Mouse (Mus musculus): Measurements from ENCODE around the gene Iqsec2. TPM values are rescaled to one million over a fixed set of nuclear protein-coding genes. Genes with fewer than 3 reads are reported as not detected.

Gene Iqsec2
- 3.3 and 3.8 TPM in 2 replicates for polyA plus RNA-seq (2015; fragmentation: Nextera tagmentation; extraction: Ambion mirVana)

DNA sequence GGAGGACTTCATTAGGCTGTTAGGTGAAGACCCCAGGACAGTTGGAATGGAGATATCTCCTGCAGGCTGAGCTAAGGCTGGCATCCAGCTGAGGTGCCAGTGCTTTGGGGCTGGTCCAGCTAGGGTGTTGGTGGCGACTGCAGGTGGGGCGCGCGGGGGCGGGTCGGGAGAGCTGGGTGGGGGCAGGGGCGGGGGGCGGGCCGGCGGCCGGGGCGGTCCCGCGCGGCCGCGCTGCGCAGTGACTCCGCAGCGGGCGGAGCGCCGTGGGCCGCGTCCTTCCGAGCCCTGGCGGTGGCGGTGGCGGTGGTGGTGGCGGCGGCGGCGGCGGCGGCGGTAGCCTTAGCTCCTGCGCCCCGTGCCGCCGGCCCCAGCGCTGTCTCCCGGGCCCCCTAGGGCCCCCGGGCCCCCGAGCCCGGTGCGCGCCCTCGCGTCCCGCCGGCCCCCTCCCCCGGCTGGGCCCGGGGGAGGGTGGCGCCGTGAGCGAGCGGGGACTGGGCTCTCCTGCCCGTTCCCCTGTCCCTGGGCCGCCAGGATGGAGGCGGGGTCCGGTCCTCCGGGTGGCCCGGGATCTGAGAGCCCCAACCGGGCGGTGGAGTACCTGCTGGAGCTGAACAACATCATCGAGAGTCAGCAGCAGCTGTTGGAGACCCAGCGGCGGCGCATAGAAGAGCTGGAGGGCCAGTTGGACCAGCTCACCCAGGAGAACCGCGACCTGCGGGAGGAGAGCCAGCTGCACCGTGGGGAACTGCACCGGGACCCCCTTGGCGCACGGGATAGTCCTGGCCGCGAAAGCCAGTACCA, at the start of gene Iqsec2:
Iqsec2 (plus strand) TSS at position 328 of the 801 bp plus-strand sequence.
- Histone ChIP-seq H3K9ac (ENCODE audit: low read length) (peak within 1 kb of the TSS; percentile 76), H3K4me2 (ENCODE audit: low read depth, low read length) (peak within 1 kb of the TSS; percentile 76), H3K9me3 (replicated peaks; ENCODE audit: control insufficient read depth, low read length) (no peaks in the 10 kb centered on the region), H3K4me1 (ENCODE audit: control insufficient read depth, insufficient read depth, low read length) (peaks cover 6% of the 10 kb centered on the region; the same call in 1 of the 2 replicates), H3K27ac (ENCODE audit: low read length) (no peak within 1 kb of the TSS), H3K4me3 (replicated peaks; ENCODE audit: low read length) (peak within 1 kb of the TSS; percentile 66), H3K36me3 (ENCODE audit: control insufficient read depth, insufficient read depth, low read length) (no peaks in the 10 kb centered on the region), H3K27me3 (ENCODE audit: control insufficient read depth, insufficient read depth, low read length) (peaks cover 30% of the 10 kb centered on the region; the same call in 1 of the 2 replicates)
- ATAC-seq (ENCODE audit: insufficient read depth, low FRiP score), result peak; percentile 79
- 8% methylated on average over 32 of the region's 78 CpGs for WGBS

DNA sequence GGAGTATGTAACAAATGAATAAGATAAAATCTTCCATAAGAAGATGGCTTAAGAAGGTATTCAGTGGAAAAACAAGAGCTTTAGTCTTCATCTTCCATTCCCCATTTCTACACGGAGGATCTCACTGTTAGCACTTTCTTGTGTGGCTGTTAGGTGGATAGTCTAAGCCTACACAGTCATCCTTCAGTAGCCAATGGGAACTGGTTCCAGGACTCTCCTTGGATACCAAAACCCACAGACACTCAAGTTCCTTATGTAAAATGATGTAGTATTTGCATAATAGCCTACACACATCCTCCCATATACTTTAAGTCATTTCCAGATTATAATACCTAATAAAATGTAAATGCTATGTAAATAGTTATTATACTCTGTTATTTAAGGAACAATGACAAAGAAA, 46.5 kb upstream of the Iqsec2 start:
- Histone ChIP-seq H3K27me3 (ENCODE audit: control insufficient read depth, insufficient read depth, low read length) (peaks cover under 1% of the 10 kb centered on the region; the same call in 1 of the 2 replicates), H3K4me2 (ENCODE audit: low read depth, low read length) (no peak overlapping the region), H3K27ac (ENCODE audit: low read length) (no peak overlapping the region), H3K9me3 (replicated peaks; ENCODE audit: control insufficient read depth, low read length) (no peaks in the 10 kb centered on the region), H3K36me3 (ENCODE audit: control insufficient read depth, insufficient read depth, low read length) (no peaks in the 10 kb centered on the region), H3K4me1 (ENCODE audit: control insufficient read depth, insufficient read depth, low read length) (no peaks in the 10 kb centered on the region), H3K4me3 (replicated peaks; ENCODE audit: low read length) (no peak overlapping the region), H3K9ac (ENCODE audit: low read length) (no peak overlapping the region)
- WGBS, result 40% methylated on average over 1 of the region's 1 CpGs
- ATAC-seq (ENCODE audit: insufficient read depth, low FRiP score), result no peak

DNA sequence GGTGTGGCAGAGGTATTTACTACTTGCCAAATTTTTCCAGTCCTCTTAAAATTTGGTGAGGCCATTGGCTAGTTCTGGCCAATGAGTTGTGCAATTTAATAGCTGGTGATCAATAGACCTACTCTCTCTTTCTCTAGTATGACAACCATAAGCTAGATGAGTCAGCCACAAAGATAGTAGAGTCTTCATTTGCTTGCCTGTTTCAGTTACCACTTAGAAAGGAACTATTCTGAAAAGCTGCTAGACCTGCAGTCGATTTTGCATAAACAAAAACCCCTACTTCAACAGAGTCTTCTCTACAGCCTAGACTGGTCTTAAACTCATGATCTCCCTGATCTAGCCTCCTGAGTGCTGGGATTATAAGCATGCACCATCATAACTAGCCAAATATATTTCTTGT, 22.4 kb upstream of the Iqsec2 start:
- WGBS, result 67% methylated on average over 1 of the region's 1 CpGs
- no peaks in the 10 kb centered on the region for H3K36me3 ChIP-seq (ENCODE audit: control insufficient read depth, insufficient read depth, low read length)
- H3K9ac ChIP-seq (ENCODE audit: low read length), result no peak overlapping the region
- ATAC-seq (ENCODE audit: insufficient read depth, low FRiP score), result no peak
- H3K27ac ChIP-seq (ENCODE audit: low read length), result no peak overlapping the region
- no peaks in the 10 kb centered on the region for H3K9me3 ChIP-seq (replicated peaks; ENCODE audit: control insufficient read depth, low read length)
- H3K4me3 ChIP-seq (replicated peaks; ENCODE audit: low read length), result no peak overlapping the region
- H3K4me2 ChIP-seq (ENCODE audit: low read depth, low read length), result no peak overlapping the region
- peaks cover 28% of the 10 kb centered on the region; the same call in 1 of the 2 replicates for H3K27me3 ChIP-seq (ENCODE audit: control insufficient read depth, insufficient read depth, low read length)
- no peaks in the 10 kb centered on the region for H3K4me1 ChIP-seq (ENCODE audit: control insufficient read depth, insufficient read depth, low read length)

DNA sequence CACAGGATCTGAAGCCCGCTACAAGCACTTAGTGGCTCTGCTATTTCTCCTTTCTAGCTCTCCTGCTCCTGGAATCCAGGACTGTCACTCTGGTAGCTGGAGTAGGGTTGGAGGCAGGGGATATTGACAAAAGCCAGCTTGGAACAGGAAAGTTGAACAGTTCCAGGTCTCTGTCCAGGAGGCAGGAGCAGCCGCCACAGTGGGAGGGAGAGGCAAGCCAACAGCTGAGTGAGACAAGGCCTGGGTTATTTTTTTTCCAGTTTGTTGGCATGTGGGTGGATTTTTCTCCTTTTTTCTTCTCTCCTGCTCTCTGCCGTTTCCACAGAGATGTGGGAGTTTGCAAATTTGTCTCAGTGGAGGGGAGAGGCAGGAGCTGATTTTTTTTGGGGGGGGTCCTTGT, 13.3 kb upstream of the Iqsec2 start:
- Histone ChIP-seq H3K36me3 (ENCODE audit: control insufficient read depth, insufficient read depth, low read length) (no peaks in the 10 kb centered on the region), H3K9ac (ENCODE audit: low read length) (no peak overlapping the region), H3K4me2 (ENCODE audit: low read depth, low read length) (no peak overlapping the region), H3K4me1 (ENCODE audit: control insufficient read depth, insufficient read depth, low read length) (no peaks in the 10 kb centered on the region), H3K9me3 (replicated peaks; ENCODE audit: control insufficient read depth, low read length) (no peaks in the 10 kb centered on the region), H3K4me3 (replicated peaks; ENCODE audit: low read length) (no peak overlapping the region), H3K27me3 (ENCODE audit: control insufficient read depth, insufficient read depth, low read length) (peaks cover 22% of the 10 kb centered on the region; the same call in 1 of the 2 replicates), H3K27ac (ENCODE audit: low read length) (no peak overlapping the region)
- no peak for ATAC-seq (ENCODE audit: insufficient read depth, low FRiP score)
- WGBS, result 53% methylated on average over 3 of the region's 3 CpGs

DNA sequence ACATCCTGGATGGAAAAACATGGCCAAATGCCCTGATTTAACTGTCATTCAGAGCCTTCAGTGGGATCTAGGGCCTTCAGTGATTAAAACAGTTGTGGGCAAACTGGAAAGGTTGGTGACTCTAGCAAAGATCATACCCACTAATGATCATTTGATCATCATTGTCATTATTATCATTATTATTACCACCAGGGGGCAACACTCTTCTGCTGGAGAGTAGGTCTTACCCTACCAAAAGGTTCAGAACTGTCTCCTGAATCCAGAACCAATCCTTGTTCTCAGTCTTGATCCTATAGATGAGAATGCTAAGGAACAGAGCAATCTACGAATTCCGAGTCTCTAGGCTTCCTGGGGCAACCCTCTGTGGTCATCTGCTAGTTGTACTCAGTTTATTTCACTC, 12.0 kb upstream of the Iqsec2 start:
- H3K36me3 ChIP-seq (ENCODE audit: control insufficient read depth, insufficient read depth, low read length), result no peaks in the 10 kb centered on the region
- H3K9me3 ChIP-seq (replicated peaks; ENCODE audit: control insufficient read depth, low read length), result no peaks in the 10 kb centered on the region
- H3K27ac ChIP-seq (ENCODE audit: low read length), result no peak overlapping the region
- no peak overlapping the region for H3K4me2 ChIP-seq (ENCODE audit: low read depth, low read length)
- H3K9ac ChIP-seq (ENCODE audit: low read length), result no peak overlapping the region
- WGBS, result 84% methylated on average over 2 of the region's 2 CpGs
- peaks cover 30% of the 10 kb centered on the region; the same call in 1 of the 2 replicates for H3K27me3 ChIP-seq (ENCODE audit: control insufficient read depth, insufficient read depth, low read length)
- ATAC-seq (ENCODE audit: insufficient read depth, low FRiP score), result no peak
- H3K4me1 ChIP-seq (ENCODE audit: control insufficient read depth, insufficient read depth, low read length), result no peaks in the 10 kb centered on the region
- H3K4me3 ChIP-seq (replicated peaks; ENCODE audit: low read length), result no peak overlapping the region

DNA sequence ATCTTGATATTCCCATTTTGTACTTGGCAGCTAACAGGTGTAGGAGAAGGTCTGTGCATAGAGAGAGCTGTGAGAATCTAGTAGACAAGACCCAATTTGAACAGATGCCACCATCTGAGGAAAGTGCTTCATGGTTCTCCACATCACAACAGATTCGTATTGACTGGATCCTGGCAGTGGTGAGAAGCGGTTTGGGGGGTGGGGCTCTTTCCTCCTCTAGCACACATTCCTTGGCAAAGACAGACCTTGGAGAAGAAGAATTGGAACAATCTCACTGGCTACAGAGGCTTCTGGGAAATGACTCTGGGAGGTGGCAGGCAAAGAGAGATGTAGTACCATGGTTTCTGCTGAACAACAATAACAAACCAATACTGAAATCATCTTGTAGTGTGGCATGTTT, 8.9 kb upstream of the Iqsec2 start:
- Histone ChIP-seq H3K9ac (ENCODE audit: low read length) (no peak overlapping the region), H3K4me3 (replicated peaks; ENCODE audit: low read length) (no peak overlapping the region), H3K4me2 (ENCODE audit: low read depth, low read length) (no peak overlapping the region), H3K9me3 (replicated peaks; ENCODE audit: control insufficient read depth, low read length) (no peaks in the 10 kb centered on the region), H3K4me1 (ENCODE audit: control insufficient read depth, insufficient read depth, low read length) (no peaks in the 10 kb centered on the region), H3K27me3 (ENCODE audit: control insufficient read depth, insufficient read depth, low read length) (peaks cover 33% of the 10 kb centered on the region; the same call in 1 of the 2 replicates), H3K27ac (ENCODE audit: low read length) (no peak overlapping the region), H3K36me3 (ENCODE audit: control insufficient read depth, insufficient read depth, low read length) (no peaks in the 10 kb centered on the region)
- ATAC-seq (ENCODE audit: insufficient read depth, low FRiP score), result no peak
- 54% methylated on average over 2 of the region's 2 CpGs for WGBS

DNA sequence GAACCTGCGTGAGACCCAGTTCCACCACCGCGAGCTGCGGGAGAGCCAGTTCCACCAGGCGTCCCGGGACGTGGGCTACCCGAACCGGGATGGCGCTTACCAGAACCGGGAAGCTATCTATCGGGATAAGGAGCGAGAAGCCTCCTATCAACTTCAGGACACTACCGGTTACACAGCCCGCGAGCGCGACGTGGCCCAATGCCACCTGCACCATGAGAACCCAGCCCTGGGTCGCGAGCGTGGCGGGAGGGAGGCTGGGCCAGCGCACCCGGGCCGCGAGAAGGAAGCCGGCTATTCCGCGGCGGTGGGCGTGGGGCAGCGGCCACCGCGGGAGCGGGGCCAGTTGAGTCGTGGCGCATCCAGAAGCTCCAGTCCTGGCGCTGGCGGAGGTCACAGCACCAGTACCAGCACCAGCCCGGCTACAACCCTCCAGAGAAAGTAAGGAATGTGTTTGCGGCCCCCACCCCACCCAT, 710 bp downstream of the Iqsec2 start:
- 0 out of 2 replicates have a peak, but pooled peaks have one; percentile 6 for ATAC-seq (ENCODE audit: insufficient read depth, low FRiP score)
- Histone ChIP-seq H3K36me3 (ENCODE audit: control insufficient read depth, insufficient read depth, low read length) (no peaks in the 10 kb centered on the region), H3K4me1 (ENCODE audit: control insufficient read depth, insufficient read depth, low read length) (peaks cover 6% of the 10 kb centered on the region; the same call in 1 of the 2 replicates), H3K4me3 (replicated peaks; ENCODE audit: low read length) (peak overlapping the region; percentile 66), H3K9me3 (replicated peaks; ENCODE audit: control insufficient read depth, low read length) (no peaks in the 10 kb centered on the region), H3K27me3 (ENCODE audit: control insufficient read depth, insufficient read depth, low read length) (peaks cover 27% of the 10 kb centered on the region; the same call in 1 of the 2 replicates), H3K4me2 (ENCODE audit: low read depth, low read length) (peak overlapping the region; percentile 76), H3K27ac (ENCODE audit: low read length) (no peak overlapping the region), H3K9ac (ENCODE audit: low read length) (peak overlapping the region; percentile 76)
- WGBS, result 12% methylated on average over 40 of the region's 42 CpGs

DNA sequence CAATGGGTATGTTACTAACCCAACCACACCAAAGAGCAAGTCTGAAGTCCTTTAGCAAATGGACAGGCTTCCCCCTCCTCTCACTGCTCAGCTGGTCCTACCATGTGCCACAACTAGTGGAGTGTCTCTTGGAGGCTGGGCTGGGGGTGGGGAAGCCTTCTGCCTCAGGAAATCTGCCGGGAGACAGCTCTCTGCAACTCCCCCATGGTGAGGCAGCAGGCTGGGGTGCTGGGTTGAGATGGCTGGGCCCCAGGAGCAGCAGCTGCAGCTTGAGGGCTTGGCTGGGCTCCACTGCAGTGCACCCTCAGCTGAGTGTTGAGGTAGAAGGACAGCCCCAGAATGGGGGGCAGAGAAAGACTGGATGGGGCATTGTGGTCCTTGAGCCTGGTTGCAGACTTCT, 2.1 kb downstream of the Iqsec2 start:
- Histone ChIP-seq H3K9me3 (replicated peaks; ENCODE audit: control insufficient read depth, low read length) (no peaks in the 10 kb centered on the region), H3K36me3 (ENCODE audit: control insufficient read depth, insufficient read depth, low read length) (no peaks in the 10 kb centered on the region), H3K4me1 (ENCODE audit: control insufficient read depth, insufficient read depth, low read length) (peaks cover 6% of the 10 kb centered on the region; the same call in 1 of the 2 replicates), H3K27me3 (ENCODE audit: control insufficient read depth, insufficient read depth, low read length) (peaks cover 27% of the 10 kb centered on the region; the same call in 1 of the 2 replicates), H3K27ac (ENCODE audit: low read length) (no peak overlapping the region), H3K4me2 (ENCODE audit: low read depth, low read length) (peak overlapping the region; percentile 76), H3K4me3 (replicated peaks; ENCODE audit: low read length) (no peak overlapping the region), H3K9ac (ENCODE audit: low read length) (no peak overlapping the region)
- WGBS, result 35% methylated on average over 1 of the region's 1 CpGs
- ATAC-seq (ENCODE audit: insufficient read depth, low FRiP score), result no peak

DNA sequence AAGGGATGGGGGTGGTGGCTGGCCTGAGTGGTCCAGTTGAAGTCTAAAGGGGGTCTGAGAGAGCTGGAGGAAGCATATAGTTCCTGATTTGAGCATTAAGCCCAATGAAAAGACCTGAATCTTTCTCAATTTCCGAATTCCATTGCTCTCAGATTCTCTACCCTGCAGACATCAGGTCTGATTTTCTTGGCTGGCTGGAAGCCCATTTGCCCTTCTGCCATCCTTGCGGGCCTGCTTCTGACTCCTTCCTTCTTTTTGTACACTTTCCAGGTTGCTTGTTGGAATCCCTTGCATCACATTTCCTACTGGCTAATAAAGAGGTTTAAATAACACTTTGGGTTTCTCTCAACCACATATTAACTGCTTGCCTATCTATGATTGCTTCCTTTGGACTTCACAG, 2.6 kb downstream of the Iqsec2 start:
- Histone ChIP-seq H3K27ac (ENCODE audit: low read length) (no peak overlapping the region), H3K9ac (ENCODE audit: low read length) (no peak overlapping the region), H3K4me2 (ENCODE audit: low read depth, low read length) (no peak overlapping the region), H3K27me3 (ENCODE audit: control insufficient read depth, insufficient read depth, low read length) (peaks cover 31% of the 10 kb centered on the region), H3K4me1 (ENCODE audit: control insufficient read depth, insufficient read depth, low read length) (peaks cover 6% of the 10 kb centered on the region; the same call in 1 of the 2 replicates), H3K4me3 (replicated peaks; ENCODE audit: low read length) (no peak overlapping the region), H3K36me3 (ENCODE audit: control insufficient read depth, insufficient read depth, low read length) (no peaks in the 10 kb centered on the region), H3K9me3 (replicated peaks; ENCODE audit: control insufficient read depth, low read length) (no peaks in the 10 kb centered on the region)
- 72% methylated on average over 2 of the region's 2 CpGs for WGBS
- ATAC-seq (ENCODE audit: insufficient read depth, low FRiP score), result no peak
